Mouse (Mus musculus): ENCODE data around the gene Mansc1.

DNA sequence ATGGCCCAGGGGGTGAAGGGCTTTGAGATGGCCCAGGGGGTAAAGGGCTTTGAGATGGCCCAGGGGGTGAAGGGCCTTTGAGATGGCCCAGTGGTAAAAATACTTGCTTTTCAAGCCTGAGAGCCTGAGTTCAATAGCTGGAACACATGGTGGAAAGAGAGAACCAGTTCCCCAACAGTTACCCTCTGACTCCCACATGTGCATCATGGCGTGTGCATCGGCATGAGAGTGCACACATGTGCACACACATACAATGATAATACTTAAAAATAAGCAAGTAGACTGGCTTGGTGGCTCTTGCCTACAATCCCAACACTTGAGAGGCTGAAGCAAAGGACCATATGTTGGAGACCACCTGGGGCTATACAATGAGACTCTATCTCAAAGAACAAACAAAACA lies 47.7 kb downstream of the Mansc1 start:
- TF ChIP-seq CTCF (IDR thresholded peaks at IDR 0.05; ENCODE audit: low read depth), result no peak
- no peak for TF ChIP-seq EP300 (IDR thresholded peaks at IDR 0.05; ENCODE audit: low read depth)

All from heart, postnatal 0 days (tissue).